Mouse (Mus musculus) E14TG2a.4 (cell line): ENCODE results near the gene Whrn.

Experiments used
- H3K27me3 ChIP-seq: 2 replicates; pipeline ENCODE4 v1.6.1; 2014; ENCODE audit warnings: low read length, control low read depth; ENCODE audit not compliant: insufficient read depth
- H3K36me3 ChIP-seq: 2 replicates; pipeline ENCODE4 v1.6.1; 2014; ENCODE audit warnings: low read length, control low read depth; ENCODE audit not compliant: insufficient read depth
- H3K4me1 ChIP-seq: replicated peaks from 2 replicates; pipeline ENCODE4 v1.6.1; 2014; ENCODE audit warnings: low read depth, low read length, control low read depth
- H3K4me3 ChIP-seq: replicated peaks from 2 replicates; pipeline ENCODE4 v1.5.1; 2014; ENCODE audit warnings: mild to moderate bottlenecking, low read length
- H3K9me3 ChIP-seq: 2 replicates; pipeline ENCODE4 v1.6.1; 2014; ENCODE audit warnings: low read length, control low read depth
- CTCF ChIP-seq: conservative IDR thresholded peaks from 2 replicates; pipeline ENCODE4 v1.5.1; 2014; ENCODE audit warnings: low read length
- NANOG ChIP-seq: IDR thresholded peaks from 2 replicates; pipeline ENCODE4 v1.6.1; 2014; ENCODE audit warnings: borderline replicate concordance, low read length, mixed read lengths
- POU5F1 ChIP-seq: IDR thresholded peaks from 2 replicates; pipeline ENCODE4 v1.6.1; 2014; ENCODE audit warnings: low read length, borderline replicate concordance

Gene Whrn

GRCm38 (mm10) chr4:63525514-63525913 is 29.7 kb upstream of the Whrn start:
- Histone ChIP-seq H3K9me3 (no peaks in the 10 kb centered on the region), H3K4me3 (no peak overlapping the region), H3K4me1 (peaks cover 6% of the 10 kb centered on the region), H3K36me3 (no peaks in the 10 kb centered on the region), H3K27me3 (0 out of 2 replicates have a peak, but pooled peaks cover 3% of the 10 kb centered on the region)
- TF ChIP-seq NANOG (no peak), CTCF (no peak), POU5F1 (no peak)

GRCm38 (mm10) chr4:63521813-63522419 is 26.1 kb upstream of the Whrn start:
- Histone ChIP-seq H3K4me3 (no peak overlapping the region), H3K27me3 (peaks cover 2% of the 10 kb centered on the region; the same call in 1 of the 2 replicates), H3K4me1 (peaks cover 6% of the 10 kb centered on the region), H3K36me3 (no peaks in the 10 kb centered on the region), H3K9me3 (no peaks in the 10 kb centered on the region)
- TF ChIP-seq CTCF (no peak), POU5F1 (no peak), NANOG (no peak)

- Histone ChIP-seq H3K36me3 (no peaks in the 10 kb centered on the region), H3K4me3 (no peak overlapping the region), H3K27me3 (peaks cover 10% of the 10 kb centered on the region; the same call in 1 of the 2 replicates), H3K4me1 (no peaks in the 10 kb centered on the region), H3K9me3 (peaks cover 9% of the 10 kb centered on the region)
- TF ChIP-seq CTCF (no peak), POU5F1 (no peak), NANOG (no peak)
Observed at GRCm38 (mm10) chr4:63515021-63515420, 19.2 kb upstream of the Whrn start.

GRCm38 (mm10) chr4:63514454-63514984 is 18.7 kb upstream of the Whrn start:
- Histone ChIP-seq H3K4me1 (no peaks in the 10 kb centered on the region), H3K4me3 (no peak overlapping the region), H3K27me3 (peaks cover 10% of the 10 kb centered on the region; the same call in 1 of the 2 replicates), H3K36me3 (no peaks in the 10 kb centered on the region), H3K9me3 (peaks cover 9% of the 10 kb centered on the region)
- TF ChIP-seq NANOG = no peak
- no peak for TF ChIP-seq POU5F1
- no peak for TF ChIP-seq CTCF

GRCm38 (mm10) chr4:63512921-63513320 is 17.1 kb upstream of the Whrn start:
- no peak overlapping the region for H3K4me3 ChIP-seq
- TF ChIP-seq CTCF (no peak), POU5F1 (no peak), NANOG (no peak)

GRCm38 (mm10) chr4:63508232-63508631 is 12.4 kb upstream of the Whrn start:
- Histone ChIP-seq H3K4me3 (no peak overlapping the region), H3K27me3 (peaks cover 8% of the 10 kb centered on the region; the same call in 1 of the 2 replicates), H3K4me1 (no peaks in the 10 kb centered on the region), H3K36me3 (no peaks in the 10 kb centered on the region), H3K9me3 (peaks cover 14% of the 10 kb centered on the region)
- TF ChIP-seq NANOG (no peak), CTCF (peak; percentile 29)

More at GRCm38 (mm10) chr4:63512921-63513320, 17.1 kb upstream of the Whrn start:
- peaks cover 10% of the 10 kb centered on the region; the same call in 1 of the 2 replicates for H3K27me3 ChIP-seq
- no peaks in the 10 kb centered on the region for H3K4me1 ChIP-seq
- peaks cover 9% of the 10 kb centered on the region for H3K9me3 ChIP-seq
- H3K36me3 ChIP-seq = no peaks in the 10 kb centered on the region

- Histone ChIP-seq H3K9me3 (peaks cover 14% of the 10 kb centered on the region), H3K36me3 (no peaks in the 10 kb centered on the region), H3K4me1 (no peaks in the 10 kb centered on the region), H3K27me3 (peaks cover 5% of the 10 kb centered on the region; the same call in 1 of the 2 replicates), H3K4me3 (no peak overlapping the region)
- no peak for TF ChIP-seq CTCF
- TF ChIP-seq NANOG = no peak
- no peak for TF ChIP-seq POU5F1
Observed at GRCm38 (mm10) chr4:63507478-63507877, 11.7 kb upstream of the Whrn start.

GRCm38 (mm10) chr4:63503949-63504348 is 8.2 kb upstream of the Whrn start:
- no peaks in the 10 kb centered on the region for H3K36me3 ChIP-seq
- no peaks in the 10 kb centered on the region for H3K4me1 ChIP-seq
- peaks cover 5% of the 10 kb centered on the region; the same call in 1 of the 2 replicates for H3K9me3 ChIP-seq
- H3K27me3 ChIP-seq = peaks cover 22% of the 10 kb centered on the region
- TF ChIP-seq CTCF = no peak
- no peak overlapping the region for H3K4me3 ChIP-seq
